Mouse (Mus musculus): ENCODE results near the gene Olfr94. TPM values are rescaled to one million over a fixed set of nuclear protein-coding genes. Genes with fewer than 3 reads are reported as not detected.

Olfr94 gene
- polyA plus RNA-seq, 1 experiment from 2014 or later: not detected

DNA sequence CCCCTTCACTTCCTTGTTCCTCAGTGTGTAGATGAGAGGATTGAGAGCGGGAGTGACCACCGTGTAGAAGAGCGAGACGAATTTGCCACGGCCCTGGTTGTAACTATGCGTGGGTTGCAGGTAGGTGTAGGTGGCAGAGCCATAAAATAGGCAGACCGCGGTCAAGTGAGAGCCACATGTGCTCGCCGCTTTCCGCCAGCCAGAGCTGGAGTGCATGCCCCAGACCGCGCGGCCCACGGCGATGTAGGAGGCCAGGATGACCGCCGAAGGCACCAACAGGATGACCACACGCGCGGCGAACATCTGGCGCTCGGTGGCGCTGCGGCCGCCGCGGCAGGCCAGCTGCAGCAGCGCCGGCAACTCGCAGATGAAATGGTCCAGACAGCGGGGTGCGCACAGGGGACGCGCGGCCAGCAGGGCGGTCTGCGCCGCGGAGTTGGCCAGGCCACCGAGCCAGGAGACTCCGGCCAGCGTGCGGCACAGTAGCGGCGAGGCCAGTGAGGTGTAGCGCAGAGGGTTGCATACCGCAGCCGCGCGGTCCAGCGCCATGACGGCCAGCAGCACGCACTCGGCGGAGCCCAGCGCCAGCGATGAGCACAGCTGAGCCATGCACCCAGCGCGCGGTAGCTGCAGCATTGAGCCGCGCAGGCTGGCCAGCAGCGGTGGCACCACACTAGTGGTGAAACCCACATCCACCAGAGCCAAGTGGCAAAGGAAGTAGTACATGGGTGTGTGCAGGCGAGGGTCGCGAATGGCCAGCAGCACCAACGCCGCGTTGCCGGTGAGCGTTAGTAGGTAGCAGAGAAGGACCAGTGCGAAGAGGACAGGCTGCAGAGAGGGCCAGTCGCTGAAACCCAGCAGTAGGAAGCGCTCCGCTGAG is 3.7 kb downstream of the Olfr94 start:
- Histone ChIP-seq H3K27me3 (ENCODE audit: insufficient read depth, low read length) (peaks cover 36% of the 10 kb centered on the region), H3K27ac (ENCODE audit: low read depth) (no peak overlapping the region), H3K4me2 (ENCODE audit: low read depth, low read length) (peak overlapping the region; percentile 58), H3K9ac (replicated peaks) (no peak overlapping the region), H3K4me3 (ENCODE audit: low read depth, low read length) (peak overlapping the region; percentile 31), H3K36me3 (replicated peaks; ENCODE audit: insufficient read depth, low read length) (no peaks in the 10 kb centered on the region), H3K9me3 (ENCODE audit: low read length) (no peaks in the 10 kb centered on the region), H3K4me1 (ENCODE audit: insufficient read depth) (no peaks in the 10 kb centered on the region)
- ATAC-seq (no peak), DNase-seq (peak; percentile 15)
- TF ChIP-seq CTCF (IDR thresholded peaks at IDR 0.05; ENCODE audit: low read depth): no peak
- TF ChIP-seq EP300 (IDR thresholded peaks at IDR 0.05; ENCODE audit: low read depth): no peak
- 3% methylated on average over 75 of the region's 77 CpGs for WGBS (ENCODE audit: insufficient replicate concordance)

DNA sequence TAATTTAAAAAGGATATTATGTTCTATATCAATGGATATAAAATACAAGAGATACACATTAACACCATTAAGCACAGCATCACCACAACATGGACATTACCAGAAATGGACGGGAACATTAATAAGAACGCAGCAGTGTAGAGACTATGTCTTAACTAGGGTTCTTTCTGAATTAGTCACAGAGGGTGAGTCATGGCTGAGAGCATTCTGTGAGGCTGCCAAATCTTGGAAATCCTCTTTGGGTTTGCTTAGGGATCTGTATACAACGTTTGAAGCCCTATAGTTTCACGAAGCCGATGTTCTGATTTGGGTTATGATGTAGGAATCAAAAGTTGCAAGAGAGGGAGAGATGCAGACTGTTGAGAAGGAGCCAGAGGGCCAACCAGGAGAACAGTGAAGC is 6.0 kb downstream of the Olfr94 start:
- Histone ChIP-seq H3K4me3 (ENCODE audit: low read depth, low read length) (no peak overlapping the region), H3K9me3 (ENCODE audit: low read length) (no peaks in the 10 kb centered on the region), H3K9ac (replicated peaks) (no peak overlapping the region), H3K4me1 (ENCODE audit: insufficient read depth) (no peaks in the 10 kb centered on the region), H3K27ac (ENCODE audit: low read depth) (no peak overlapping the region), H3K4me2 (ENCODE audit: low read depth, low read length) (no peak overlapping the region), H3K27me3 (ENCODE audit: insufficient read depth, low read length) (peaks cover 36% of the 10 kb centered on the region), H3K36me3 (replicated peaks; ENCODE audit: insufficient read depth, low read length) (no peaks in the 10 kb centered on the region)
- no peak for TF ChIP-seq EP300 (IDR thresholded peaks at IDR 0.05; ENCODE audit: low read depth)
- TF ChIP-seq CTCF (IDR thresholded peaks at IDR 0.05; ENCODE audit: low read depth): no peak
- no peak for ATAC-seq
- DNase-seq: no peak
- 70% methylated on average over 5 of the region's 5 CpGs for WGBS (ENCODE audit: insufficient replicate concordance)

DNA sequence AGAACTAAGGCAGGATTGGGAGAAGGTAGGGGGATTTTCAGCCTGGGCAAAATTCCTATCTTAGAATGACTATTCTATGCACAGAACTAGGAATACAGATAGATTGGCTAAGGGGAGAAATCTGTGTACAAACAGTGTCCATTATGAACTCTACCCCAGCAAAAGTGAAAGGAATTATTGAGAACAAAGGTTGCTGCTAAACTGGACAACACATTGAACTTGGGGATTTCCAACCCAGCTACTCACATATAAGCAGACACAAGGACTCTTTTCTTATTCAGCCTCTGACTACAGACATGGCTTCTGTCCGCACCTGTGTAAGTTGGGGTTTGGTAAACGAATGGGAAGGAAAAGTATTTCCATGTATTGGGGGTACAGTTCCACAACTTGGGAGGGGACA is 7.1 kb downstream of the Olfr94 start, which contains the start of gene Ubd:
Gene Ubd (plus strand): TSS at position 237 of the 400 bp plus-strand sequence.
- no peak for TF ChIP-seq CTCF (IDR thresholded peaks at IDR 0.05; ENCODE audit: low read depth)
- no peak for TF ChIP-seq EP300 (IDR thresholded peaks at IDR 0.05; ENCODE audit: low read depth)
- H3K36me3 ChIP-seq (replicated peaks; ENCODE audit: insufficient read depth, low read length): no peaks in the 10 kb centered on the region
- 66% methylated on average over 2 of the region's 2 CpGs for WGBS (ENCODE audit: insufficient replicate concordance)
- DNase-seq: no peak
- H3K4me2 ChIP-seq (ENCODE audit: low read depth, low read length): no peak within 1 kb of the TSS
- no peak within 1 kb of the TSS for H3K27ac ChIP-seq (ENCODE audit: low read depth)
- H3K9ac ChIP-seq (replicated peaks): no peak within 1 kb of the TSS
- no peak for ATAC-seq
- H3K4me1 ChIP-seq (ENCODE audit: insufficient read depth): no peaks in the 10 kb centered on the region
- no peaks in the 10 kb centered on the region for H3K9me3 ChIP-seq (ENCODE audit: low read length)
- H3K4me3 ChIP-seq (ENCODE audit: low read depth, low read length): no peak within 1 kb of the TSS
- H3K27me3 ChIP-seq (ENCODE audit: insufficient read depth, low read length): peaks cover 35% of the 10 kb centered on the region

DNA sequence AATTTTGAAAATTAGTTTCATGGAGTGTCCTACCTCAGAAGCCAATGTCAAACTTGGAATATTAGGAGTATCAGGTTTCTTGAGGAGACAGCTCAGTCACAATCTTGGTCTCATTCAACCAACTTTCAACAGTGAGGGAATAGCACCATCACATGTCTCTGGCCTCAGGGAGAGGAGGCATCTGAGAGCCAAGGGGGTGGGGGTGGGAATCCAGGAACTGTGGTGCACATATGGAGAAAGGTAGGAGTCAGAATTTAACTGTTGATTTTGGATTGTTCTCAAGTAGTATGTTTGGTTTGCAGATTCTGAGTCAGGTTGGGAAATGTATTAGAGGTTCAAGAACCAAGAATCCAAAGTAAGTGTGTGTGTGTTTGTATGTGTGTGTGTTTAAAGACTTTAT is 7.8 kb downstream of the Olfr94 start:
- DNase-seq (no peak), ATAC-seq (no peak)
- Histone ChIP-seq H3K4me2 (ENCODE audit: low read depth, low read length) (no peak overlapping the region), H3K4me1 (ENCODE audit: insufficient read depth) (no peaks in the 10 kb centered on the region), H3K36me3 (replicated peaks; ENCODE audit: insufficient read depth, low read length) (no peaks in the 10 kb centered on the region), H3K9ac (replicated peaks) (no peak overlapping the region), H3K9me3 (ENCODE audit: low read length) (no peaks in the 10 kb centered on the region), H3K4me3 (ENCODE audit: low read depth, low read length) (no peak overlapping the region), H3K27me3 (ENCODE audit: insufficient read depth, low read length) (peaks cover 29% of the 10 kb centered on the region), H3K27ac (ENCODE audit: low read depth) (no peak overlapping the region)
- no peak for TF ChIP-seq EP300 (IDR thresholded peaks at IDR 0.05; ENCODE audit: low read depth)
- TF ChIP-seq CTCF (IDR thresholded peaks at IDR 0.05; ENCODE audit: low read depth): no peak

DNA sequence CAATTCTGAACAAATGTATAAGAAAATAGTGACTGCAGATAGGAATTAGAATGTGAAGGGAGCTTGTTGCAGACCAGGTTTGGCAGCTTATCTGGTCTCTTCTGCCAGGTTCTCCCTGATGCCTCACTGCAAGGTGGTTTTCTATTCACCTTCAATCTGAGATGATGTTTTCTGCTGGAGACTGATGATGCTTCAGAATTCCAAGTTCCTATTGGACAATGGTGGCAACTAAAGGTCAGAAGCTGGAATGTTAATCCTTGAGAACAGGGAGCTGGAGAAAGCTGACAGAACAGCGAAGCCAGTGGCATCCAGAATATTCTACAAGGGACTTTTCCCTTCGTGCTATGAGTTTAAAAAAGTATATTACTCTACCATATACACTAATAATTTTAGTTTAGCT is 10.1 kb downstream of the Olfr94 start:
- no peak overlapping the region for H3K4me2 ChIP-seq (ENCODE audit: low read depth, low read length)
- no peaks in the 10 kb centered on the region for H3K9me3 ChIP-seq (ENCODE audit: low read length)
- no peaks in the 10 kb centered on the region for H3K36me3 ChIP-seq (replicated peaks; ENCODE audit: insufficient read depth, low read length)
- no peaks in the 10 kb centered on the region for H3K4me1 ChIP-seq (ENCODE audit: insufficient read depth)
- DNase-seq: no peak
- H3K4me3 ChIP-seq (ENCODE audit: low read depth, low read length): no peak overlapping the region
- H3K27ac ChIP-seq (ENCODE audit: low read depth): no peak overlapping the region
- H3K9ac ChIP-seq (replicated peaks): no peak overlapping the region
- peaks cover 7% of the 10 kb centered on the region; the same call in 1 of the 2 replicates for H3K27me3 ChIP-seq (ENCODE audit: insufficient read depth, low read length)
- no peak for ATAC-seq
- WGBS (ENCODE audit: insufficient replicate concordance): 36% methylated on average over 2 of the region's 2 CpGs
- TF ChIP-seq EP300 (IDR thresholded peaks at IDR 0.05; ENCODE audit: low read depth) (no peak), CTCF (IDR thresholded peaks at IDR 0.05; ENCODE audit: low read depth) (no peak)

DNA sequence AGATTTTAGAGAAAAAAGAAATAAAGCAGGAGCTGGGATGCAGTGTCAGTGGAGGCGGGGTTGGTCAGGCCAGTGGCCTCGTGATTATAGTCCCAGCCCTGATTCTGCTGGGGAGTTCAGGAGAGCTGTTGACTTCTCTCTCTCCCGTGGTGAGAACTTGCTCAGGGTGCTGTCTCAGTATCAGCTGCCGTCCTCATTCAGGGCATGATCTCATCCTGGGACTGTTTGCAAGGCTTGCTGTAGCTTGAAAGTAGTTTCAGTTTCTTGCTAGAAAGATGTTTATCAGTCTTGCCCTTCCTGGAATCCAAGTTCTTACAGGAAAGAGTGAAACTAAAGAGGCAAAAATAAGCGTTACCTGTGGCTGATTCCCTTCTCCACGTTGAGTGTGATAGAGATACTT is 15.3 kb downstream of the Olfr94 start:
- H3K27ac ChIP-seq (ENCODE audit: low read depth): no peak overlapping the region
- ATAC-seq (no peak), DNase-seq (no peak)
- H3K9me3 ChIP-seq (ENCODE audit: low read length): no peaks in the 10 kb centered on the region
- H3K27me3 ChIP-seq (ENCODE audit: insufficient read depth, low read length): no peaks in the 10 kb centered on the region
- H3K9ac ChIP-seq (replicated peaks): no peak overlapping the region
- H3K4me3 ChIP-seq (ENCODE audit: low read depth, low read length): no peak overlapping the region
- TF ChIP-seq EP300 (IDR thresholded peaks at IDR 0.05; ENCODE audit: low read depth) (no peak), CTCF (IDR thresholded peaks at IDR 0.05; ENCODE audit: low read depth) (no peak)
- H3K4me2 ChIP-seq (ENCODE audit: low read depth, low read length): no peak overlapping the region
- WGBS (ENCODE audit: insufficient replicate concordance): 20% methylated on average over 6 of the region's 6 CpGs
- no peaks in the 10 kb centered on the region for H3K36me3 ChIP-seq (replicated peaks; ENCODE audit: insufficient read depth, low read length)
- no peaks in the 10 kb centered on the region for H3K4me1 ChIP-seq (ENCODE audit: insufficient read depth)

Measured in liver, postnatal 0 days (tissue).